In genomic region chr15:99651163-99651872, GRCm38 (mm10) we compare ENCODE assay signal across 8 mouse cellular contexts. TPM values are rescaled to one million over a fixed set of nuclear protein-coding genes. Genes with fewer than 3 reads are reported as not detected.
DNase-seq lines count a peak whose midpoint lies in the region; ATAC-seq lines count a peak whose summit lies in the region.

Gene Racgap1 (minus strand): TSS chr15:99651656.

- peak; percentile 98 for ATAC-seq in inflammation-experienced regulatory T-cells, adult 6 months
- ATAC-seq in megakaryocyte-erythroid progenitor cell, adult 5-6 weeks (replicated peaks; ENCODE audit: low FRiP score, low TSS enrichment, poor library complexity, severe bottlenecking) = peak; percentile 95

- peak; percentile 96 to 99 for DNase-seq in adrenal gland, adult (ENCODE audit: inconsistent age in 2 of 2, low spot score in 1 of 2)
- peak; percentile 99 for DNase-seq in embryo, embryonic 10.5 days (ENCODE audit: low spot score)
- DNase-seq in gastrocnemius, postnatal 14 days = peak; percentile 95
- peak; percentile 96 to 97 for DNase-seq in left cerebral cortex, postnatal 10 days (ENCODE audit: extremely low spot score in 1 of 2, low spot score in 2 of 2)
- peak; percentile 93 for DNase-seq in right cerebral cortex, postnatal 25 days
- DNase-seq in urinary bladder, postnatal 4 days (ENCODE audit: low spot score in 2 of 2) = peak; percentile 92 to 96

- intact Hi-C loops in gastrocnemius, postnatal 14 days (cut with DNase I; ENCODE audit: low total_unique reads) = no loop called here
- intact Hi-C loops in left cerebral cortex, postnatal 10 days (cut with DNase I) = no loop called here

RNA-seq across cellular contexts. Expression of gene Racgap1, which starts in this region (rescaled TPM):
- total RNA-seq in gastrocnemius, postnatal 14 days (2021) = 1 to 10 TPM; 7.5 to 8.7 TPM
- 100 to 1,000 TPM in 1 of 3 experiments, 10 to 100 TPM in 2; 18.4 to 106 (median 18.6) TPM for polyA plus RNA-seq in inflammation-experienced regulatory T-cells, adult 6 months (2017; shearing (Covaris generic))
- 10 to 100 TPM; 15.6 to 16.9 TPM for total RNA-seq in left cerebral cortex, postnatal 10 days (2021)
- 31.1 and 62.5 TPM in 2 replicates for total RNA-seq in megakaryocyte-erythroid progenitor cell, adult 5-6 weeks (2014; fragmentation: Nextera tagmentation)
- total RNA-seq in megakaryocyte-erythroid progenitor cell, adult 5-6 weeks (2017) = 38.5 and 45.9 TPM in 2 replicates

Comparison
In these comparisons a context has a peak if more than half of its experiments do, and no peak if none do; other contexts are left out.
1. Peak in every context shown above with its lines: DNase-seq and ATAC-seq.